Mouse (Mus musculus): ENCODE measurements at regions not wholly inside any gene's neighbourhood (a gene's known extent, or its start where the extent isn't known, plus 50 kb on each side); places are given as distances from the start of the nearest gene placed in this dataset.

DNA sequence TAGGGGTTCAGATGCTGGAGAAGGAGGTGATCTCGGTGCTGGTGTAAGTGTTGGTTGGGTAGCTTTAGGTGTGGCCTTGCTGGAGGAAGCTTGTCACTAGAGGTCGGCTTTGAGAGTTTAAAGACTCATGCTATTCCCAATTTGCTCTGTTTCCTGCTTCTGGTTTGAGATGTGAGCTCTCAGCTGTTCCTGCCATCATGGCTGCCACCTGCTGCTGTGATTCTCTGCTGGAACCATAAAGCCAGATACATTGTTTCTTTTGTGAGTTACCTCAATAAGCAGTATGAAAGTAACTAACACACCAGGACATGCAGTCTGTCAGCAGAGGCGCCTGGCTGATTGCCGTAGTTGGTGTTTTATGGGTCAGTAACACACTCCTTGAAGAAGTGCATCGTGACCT, 94.2 kb upstream of the Tut7 start:
- no peak for TF ChIP-seq CTCF (IDR thresholded peaks at IDR 0.05; ENCODE audit: borderline replicate concordance, extremely low read depth, insufficient read depth, insufficient read length)
- TF ChIP-seq POLR2A (IDR thresholded peaks at IDR 0.05; ENCODE audit: borderline replicate concordance, extremely low read depth, insufficient read depth, insufficient read length, poor library complexity, severe bottlenecking) = no peak
